Mouse (Mus musculus): Measurements from ENCODE around the gene Fam180a.

Gene Fam180a

GRCm38 (mm10) chr6:35308037-35308436 is 17.9 kb downstream of the Fam180a start, which contains the start of gene Slc13a4:
Gene Slc13a4 (minus strand): TSS chr6:35308131.
- DNase-seq: no peak

- no peak for DNase-seq
These were observed 18.8 kb downstream of the Fam180a start for GRCm38 (mm10) chr6:35307136-35307535.

GRCm38 (mm10) chr6:35303355-35303900 is 22.5 kb downstream of the Fam180a start:
- DNase-seq: no peak

- DNase-seq: no peak
These were observed 23.4 kb downstream of the Fam180a start for GRCm38 (mm10) chr6:35302581-35302980.

- no peak for DNase-seq
These were observed 27.6 kb downstream of the Fam180a start for GRCm38 (mm10) chr6:35298323-35298722.

GRCm38 (mm10) chr6:35297516-35298227 is 28.3 kb downstream of the Fam180a start:
- DNase-seq: no peak

- no peak for DNase-seq
These were observed 28.9 kb downstream of the Fam180a start for GRCm38 (mm10) chr6:35297001-35297400.

GRCm38 (mm10) chr6:35294964-35295363 is 31.0 kb downstream of the Fam180a start:
- DNase-seq: no peak

- no peak for DNase-seq
These were observed 36.3 kb downstream of the Fam180a start for GRCm38 (mm10) chr6:35289676-35290075.

- DNase-seq: no peak
These were observed 37.0 kb downstream of the Fam180a start for GRCm38 (mm10) chr6:35288920-35289319.

- DNase-seq: no peak
These were observed 37.7 kb downstream of the Fam180a start for GRCm38 (mm10) chr6:35288114-35288761.

- no peak for DNase-seq
These were observed 46.6 kb downstream of the Fam180a start for GRCm38 (mm10) chr6:35279306-35279705.

GRCm38 (mm10) chr6:35277903-35278587 is 47.9 kb downstream of the Fam180a start:
- DNase-seq: no peak

- no peak for DNase-seq
These were observed 52.4 kb downstream of the Fam180a start for GRCm38 (mm10) chr6:35273391-35274082.

- no peak for DNase-seq
These were observed 53.8 kb downstream of the Fam180a start for GRCm38 (mm10) chr6:35271868-35272765.

GRCm38 (mm10) chr6:35271094-35271855 is 54.7 kb downstream of the Fam180a start:
- DNase-seq: no peak

GRCm38 (mm10) chr6:35269643-35270042 is 56.3 kb downstream of the Fam180a start:
- no peak for DNase-seq

- DNase-seq: no peak
These were observed 57.2 kb downstream of the Fam180a start for GRCm38 (mm10) chr6:35268711-35269110.

GRCm38 (mm10) chr6:35265580-35266278 is 60.2 kb downstream of the Fam180a start:
- no peak for DNase-seq
